Mouse (Mus musculus) megakaryocyte, embryonic 14.5 days (primary cell): ENCODE results near the gene Cbr2.

ENCODE experiments used
- FLI1 ChIP-seq: IDR thresholded peaks from 2 replicates; pipeline ENCODE4 v1.6.1; 2012; ENCODE audit warnings: low read length, inconsistent platforms, mixed read lengths
- GATA1 ChIP-seq: IDR thresholded peaks from 3 replicates; pipeline ENCODE4 v1.6.1; 2012; ENCODE audit warnings: mixed read lengths, low read length, inconsistent platforms, borderline replicate concordance

- TF ChIP-seq GATA1 (no peak), FLI1 (no peak)
Observed at GRCm38 (mm10) chr11:120683536-120683935, 48.4 kb downstream of the Cbr2 start.
